Mouse (Mus musculus) lung, adult 2 months (tissue): ENCODE results near the gene Hspbap1.

ENCODE experiments used
- CTCF ChIP-seq: fragments of 200-500 bp; IDR thresholded peaks from 2 replicates; pipeline ENCODE4 v1.5.1; 2011; ENCODE audit warnings: mild to moderate bottlenecking, low read length, control low read depth; ENCODE audit not compliant: insufficient read depth
- POLR2A ChIP-seq: fragments of 200-500 bp; IDR thresholded peaks from 2 replicates; pipeline ENCODE4 v1.6.1; 2011; ENCODE audit warnings: low read depth, mild to moderate bottlenecking, control low read depth, low read length, borderline replicate concordance; ENCODE audit errors: extremely low read depth

GRCm38 (mm10) chr16:35776737-35777136 lies 6.6 kb downstream of the Hspbap1 start:
- TF ChIP-seq POLR2A = no peak
- no peak for TF ChIP-seq CTCF
